Mouse (Mus musculus) layer of hippocampus, postnatal 10 days (tissue): ENCODE results near the gene Grap. TPM values are rescaled to one million over a fixed set of nuclear protein-coding genes. Genes with fewer than 3 reads are reported as not detected.
A peak's percentile ranks its signal among the peaks of the same experiment; 100 is the strongest.

ENCODE experiments used
- DNase-seq, 2 experiments: peaks; one replicate each; pipeline ENCODE4 v3.0.0; 2021; ENCODE audit warnings: low spot score in 2 of 2
- total RNA-seq, 2 experiments: library from RNA; stranded (reverse); gene quantifications; 2 replicates each; pipeline ENCODE4 v1.2.3; 2021

Gene Grap
- total RNA-seq, 2 experiments from 2014 or later = 9.6 to 10.4 TPM

DNA sequence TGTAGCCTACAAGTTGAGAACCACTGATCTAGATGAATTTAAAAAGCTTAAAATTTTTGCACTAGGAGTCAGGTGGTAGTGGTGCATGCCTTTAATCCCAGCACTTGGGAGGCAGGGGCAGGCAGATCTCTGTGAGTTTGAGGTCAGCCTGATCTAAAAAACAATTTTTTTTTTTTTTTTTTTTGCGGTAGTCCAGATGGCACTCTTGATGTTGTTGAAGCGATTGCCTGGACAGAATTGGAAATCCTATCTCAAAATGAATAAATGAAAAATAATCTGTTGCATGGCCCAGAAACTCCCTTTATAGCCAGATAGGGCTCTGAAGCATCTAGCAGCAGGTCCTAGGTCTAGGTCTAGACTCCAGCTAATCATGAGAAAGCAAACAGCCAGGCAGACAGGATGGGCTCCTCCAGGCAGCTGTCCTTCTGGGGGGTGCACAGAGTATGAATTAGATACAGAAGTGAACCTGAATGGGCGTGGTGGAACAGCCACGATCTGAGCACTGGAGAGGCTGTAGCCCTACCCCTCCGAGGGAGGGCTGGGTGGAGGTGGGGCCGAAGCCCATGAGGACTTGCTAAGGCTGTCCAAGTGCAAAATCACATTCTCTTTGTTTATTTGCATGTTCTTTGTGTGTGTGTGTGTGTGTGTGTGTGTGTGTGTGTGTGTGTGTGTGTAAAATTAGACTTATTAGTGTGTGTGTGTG lies 3.2 kb downstream of the Grap start:
- DNase-seq = no peak

GRCm38 (mm10) chr11:61657432-61657831 lies 4.4 kb downstream of the Grap start:
- DNase-seq = no peak

- DNase-seq = no peak
These were observed 5.4 kb downstream of the Grap start for GRCm38 (mm10) chr11:61658360-61658922.

DNA sequence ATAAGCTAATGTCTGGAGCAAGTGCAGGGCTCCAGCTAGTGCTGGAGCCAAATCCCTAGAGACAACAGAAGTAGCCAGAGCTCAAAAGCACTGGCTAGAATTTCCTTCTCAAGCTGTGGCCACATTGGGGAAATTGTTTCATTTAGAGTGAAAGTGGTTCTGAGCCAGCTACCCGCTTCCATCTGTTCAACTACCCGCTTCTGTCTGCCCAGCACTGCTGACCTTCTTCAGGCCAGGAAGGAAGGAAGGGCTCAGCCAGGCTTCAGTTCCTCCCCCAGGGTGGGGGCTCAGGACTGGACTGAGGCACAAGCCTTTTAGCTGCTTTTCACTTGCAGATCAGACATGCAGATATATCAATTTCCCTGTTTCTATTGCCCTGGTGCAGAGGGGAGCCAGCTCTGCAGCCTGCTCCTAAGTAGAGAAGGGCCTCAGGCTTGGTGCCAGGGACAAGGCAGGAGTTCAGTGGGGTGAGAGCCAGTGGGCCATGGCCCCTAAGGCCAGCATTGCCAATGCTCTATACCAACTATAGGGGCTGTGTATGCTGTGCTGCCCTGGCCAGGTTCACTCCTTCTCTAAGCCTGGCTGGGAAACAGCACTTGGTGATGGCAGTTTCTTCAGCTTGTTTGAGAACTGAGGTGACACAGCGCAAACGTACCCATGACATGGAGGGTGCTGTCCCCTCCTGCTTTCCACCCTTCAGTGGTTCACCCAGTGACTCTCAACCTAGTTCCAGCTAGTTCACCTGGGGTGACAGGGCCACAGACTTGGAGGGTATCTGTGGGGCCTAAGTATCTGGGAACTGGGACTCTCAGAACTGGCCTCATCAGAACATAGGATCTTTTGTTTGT lies 6.2 kb downstream of the Grap start:
- peak in 1 of 2 experiments; percentile 41 for DNase-seq

DNA sequence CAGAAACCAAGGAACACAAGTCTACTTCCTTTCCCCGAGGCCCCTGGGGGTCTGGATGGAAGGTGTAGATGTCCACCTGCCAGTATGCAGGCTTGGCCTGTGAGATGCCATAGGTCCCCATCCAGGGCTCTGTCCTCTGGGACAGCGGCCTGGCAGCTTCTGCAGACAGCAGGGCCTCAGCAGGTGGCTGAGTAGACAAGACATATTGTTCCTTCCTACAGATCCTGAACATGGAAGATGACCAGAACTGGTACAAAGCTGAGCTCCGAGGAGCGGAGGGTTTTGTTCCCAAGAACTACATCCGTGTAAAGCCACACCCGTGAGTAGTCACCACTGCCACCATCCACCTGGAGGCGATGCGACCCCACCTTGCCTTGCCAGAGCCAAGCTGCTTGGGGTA lies 6.9 kb downstream of the Grap start:
- DNase-seq = no peak

- no peak for DNase-seq
These were observed 7.8 kb downstream of the Grap start for GRCm38 (mm10) chr11:61660806-61661392.

- DNase-seq = no peak
These were observed 9.1 kb downstream of the Grap start for GRCm38 (mm10) chr11:61662189-61662588.

DNA sequence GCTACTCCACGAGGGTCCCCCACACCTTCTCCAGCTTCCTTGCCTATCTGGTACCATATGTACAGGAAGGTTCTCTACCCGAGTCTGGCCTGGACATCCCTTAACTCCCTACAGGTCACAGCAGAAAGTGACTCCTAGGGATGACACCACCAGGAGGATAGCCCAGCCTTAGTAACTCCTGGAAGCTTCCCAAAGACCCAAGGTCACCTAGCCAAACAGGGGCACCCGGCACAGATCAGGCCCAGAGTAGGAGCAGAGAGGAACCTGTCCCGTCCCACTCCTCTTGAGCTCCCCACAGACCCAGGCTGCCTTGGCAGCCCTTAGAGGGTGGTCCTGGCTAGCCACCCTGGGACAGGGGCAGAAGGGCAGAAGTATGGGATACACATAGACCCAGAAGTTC lies 12.3 kb downstream of the Grap start:
- no peak for DNase-seq

- peak; percentile 54 to 64 for DNase-seq
These were observed 13.1 kb downstream of the Grap start for GRCm38 (mm10) chr11:61665991-61666799.

DNA sequence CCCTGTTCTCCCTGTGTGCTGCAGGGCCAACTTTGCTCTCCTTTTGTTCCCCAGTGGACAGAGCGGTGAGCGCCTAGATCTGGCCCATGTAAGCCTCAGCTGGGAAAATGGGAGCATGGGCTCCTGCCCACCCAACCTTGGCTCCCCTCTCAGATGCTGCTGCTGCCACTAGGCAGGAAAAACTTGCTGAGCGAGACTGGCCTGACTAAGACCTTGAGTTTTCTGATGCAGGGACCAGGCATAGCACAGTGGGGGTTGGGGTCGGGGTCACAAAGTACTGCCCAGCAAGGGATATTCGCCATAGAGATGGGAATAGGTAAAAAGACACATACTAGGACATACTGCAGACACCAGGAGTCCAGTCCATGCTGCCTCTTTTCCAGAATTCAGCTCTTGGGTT lies 14.2 kb downstream of the Grap start:
- DNase-seq = no peak

- DNase-seq = no peak
These were observed 14.7 kb downstream of the Grap start for GRCm38 (mm10) chr11:61667782-61668181.

GRCm38 (mm10) chr11:61669492-61670490 lies 16.7 kb downstream of the Grap start:
- DNase-seq = no peak

DNA sequence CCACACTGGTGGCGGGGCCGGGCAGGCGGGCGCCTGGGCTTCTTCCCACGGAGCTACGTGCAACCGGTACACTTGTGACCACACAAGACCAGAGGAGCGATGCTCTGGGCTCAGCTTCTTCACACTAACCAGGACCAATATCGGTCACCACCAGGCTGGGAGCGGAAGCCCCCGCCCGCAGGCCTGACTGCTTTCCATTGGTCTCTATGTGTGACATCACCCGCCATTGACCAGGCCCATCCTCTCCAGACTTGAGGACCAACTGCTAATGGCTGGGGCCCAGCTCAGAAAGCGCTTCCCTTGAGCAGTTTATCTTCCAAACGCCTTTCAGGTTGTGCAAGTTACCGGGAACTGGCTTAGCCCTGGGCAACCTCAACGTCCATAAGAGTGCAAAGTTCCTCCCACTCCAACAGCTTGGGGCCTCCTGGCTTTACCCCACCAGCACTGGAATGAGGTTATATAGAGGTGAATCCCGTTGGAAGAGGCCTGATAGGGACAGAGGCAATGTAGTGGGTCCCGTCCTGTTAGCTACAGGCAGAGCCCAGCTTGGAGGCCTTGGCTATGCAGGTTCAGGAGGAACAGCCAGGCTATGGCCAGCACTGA lies 18.8 kb downstream of the Grap start:
- DNase-seq = no peak

DNA sequence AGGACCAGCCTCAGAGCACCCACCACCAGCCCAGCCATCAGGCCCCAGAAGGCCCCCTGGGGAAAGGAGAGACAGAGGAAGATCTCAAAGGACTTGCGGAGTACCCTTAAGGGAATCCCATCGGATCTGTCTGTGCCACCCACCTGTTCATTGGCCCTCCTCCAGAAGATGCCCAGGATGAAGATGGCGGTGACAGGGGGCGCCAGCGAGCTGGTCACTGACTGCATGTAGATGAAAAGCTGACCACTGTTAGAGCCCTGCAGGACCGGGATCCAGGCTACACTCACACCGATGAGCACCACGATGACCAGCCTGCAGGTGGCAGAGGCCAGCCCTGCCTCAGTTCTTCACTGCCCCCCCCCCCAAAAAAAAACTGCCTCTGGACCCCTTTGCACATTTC lies 20.6 kb downstream of the Grap start:
- DNase-seq = peak; percentile 37 to 58

- no peak for DNase-seq
These were observed 21.2 kb downstream of the Grap start for GRCm38 (mm10) chr11:61674151-61674838.

DNA sequence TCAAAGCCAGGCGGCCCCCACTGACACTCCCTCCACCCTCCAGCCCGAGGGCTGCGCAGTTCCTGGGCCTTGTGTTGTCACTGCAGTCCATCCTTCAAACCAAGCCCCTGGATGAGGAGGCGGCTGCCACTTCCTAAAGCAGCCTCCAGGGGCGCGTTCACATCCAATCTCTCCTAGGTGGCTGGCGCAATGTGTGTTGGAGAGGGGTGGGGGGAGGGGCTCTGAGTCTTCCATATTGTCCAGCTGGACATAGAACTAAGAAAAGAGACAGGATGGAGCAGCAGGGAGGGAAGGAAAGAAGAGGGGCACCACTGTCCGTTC lies 21.7 kb downstream of the Grap start:
- peak in 1 of 2 experiments; percentile 59 for DNase-seq

- DNase-seq = no peak
These were observed 22.3 kb downstream of the Grap start for GRCm38 (mm10) chr11:61675332-61675731.

DNA sequence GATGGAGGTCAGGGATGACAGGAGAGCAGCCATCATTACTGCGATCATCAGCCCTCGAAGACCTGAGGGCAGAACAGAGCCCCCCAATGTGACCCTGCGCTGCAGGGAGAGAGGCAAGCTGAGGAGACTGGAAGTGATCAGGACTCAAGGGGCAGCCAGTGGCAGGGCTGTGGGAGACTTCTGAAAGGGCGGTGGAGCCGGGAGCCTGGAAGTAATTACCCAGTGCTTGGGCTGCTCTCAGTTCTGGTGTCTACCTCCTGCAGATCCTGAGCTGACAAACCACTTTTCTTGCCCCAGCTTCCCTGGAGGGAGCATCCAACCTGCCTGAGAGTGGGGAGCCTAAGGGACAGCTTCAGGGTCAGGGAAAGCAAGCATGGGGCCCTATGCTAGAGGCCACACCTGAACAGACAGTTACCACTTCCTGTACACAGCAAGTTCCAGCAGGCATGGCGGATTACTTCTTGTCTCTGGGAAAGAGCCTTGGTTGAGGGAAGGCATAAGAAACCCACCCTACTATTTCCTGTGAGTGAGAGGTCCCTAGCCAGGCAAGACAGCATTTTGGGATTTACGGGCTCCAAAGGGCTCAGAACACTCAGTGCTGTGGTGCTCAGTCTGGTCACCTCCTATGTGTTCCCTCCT lies 23.3 kb downstream of the Grap start:
- DNase-seq = no peak
